Mouse (Mus musculus): Measurements from ENCODE around the gene A130010J15Rik.

Gene A130010J15Rik

DNA sequence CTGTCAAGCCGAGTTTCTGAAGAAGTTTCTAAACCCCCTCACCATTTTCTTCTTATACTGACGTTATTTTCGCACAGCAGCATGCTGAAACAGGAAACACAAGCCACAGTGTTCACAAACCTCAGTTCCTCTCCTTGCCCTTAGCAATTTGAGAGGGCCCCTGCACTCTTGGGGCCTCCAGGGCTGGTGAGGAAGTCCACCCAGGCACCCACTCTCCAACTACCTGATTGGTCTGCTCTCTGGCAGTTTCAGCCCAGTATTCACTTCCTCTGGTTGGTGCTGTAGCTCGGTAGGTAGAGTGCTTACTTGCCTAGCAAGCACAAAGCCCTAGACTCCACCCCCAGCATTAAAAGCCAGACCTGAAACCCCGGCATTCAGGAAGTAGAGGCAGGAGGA, 33.5 kb downstream of the A130010J15Rik start, which contains the start of gene Traf3ip3:
Traf3ip3 (minus strand) TSS at position 321 of the 396 bp plus-strand sequence.
- no peak for DNase-seq

DNA sequence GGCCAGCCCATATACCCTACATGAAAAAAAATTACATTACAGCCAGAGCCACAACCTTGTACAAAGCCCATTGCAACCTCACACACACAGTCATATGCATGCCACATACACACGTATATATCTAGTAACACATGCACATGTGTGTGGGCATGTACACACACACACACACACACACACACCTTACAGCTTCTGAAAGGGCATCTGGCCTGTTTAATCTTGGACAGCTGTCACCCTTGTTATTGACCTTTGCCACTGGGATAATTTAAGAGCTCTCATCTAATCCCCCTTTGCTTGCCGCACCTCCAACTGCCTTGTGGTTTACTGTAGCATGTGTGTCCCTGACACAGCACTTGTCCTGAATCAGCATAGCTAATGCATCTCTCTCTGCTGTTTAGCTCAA, 36.0 kb downstream of the A130010J15Rik start:
- no peak for DNase-seq

DNA sequence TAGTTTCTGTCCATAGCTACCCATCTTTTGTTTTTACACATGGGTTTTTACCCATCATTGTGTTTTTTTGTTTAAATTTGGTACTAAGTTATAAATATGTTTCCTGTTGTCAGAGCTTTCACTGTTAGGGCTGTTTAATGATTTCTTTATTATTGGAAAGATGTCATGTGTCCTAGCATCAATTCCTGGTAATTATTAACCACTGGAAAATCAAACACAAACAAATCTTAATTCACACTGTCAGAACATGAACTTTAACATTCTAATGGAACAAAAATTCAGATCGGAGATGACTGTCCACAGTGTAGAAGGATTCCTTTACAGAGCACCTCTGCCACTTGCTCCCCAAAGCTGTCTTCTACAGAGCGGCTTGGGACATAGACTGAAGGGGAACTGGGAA, 37.6 kb downstream of the A130010J15Rik start:
- DNase-seq, result no peak

DNA sequence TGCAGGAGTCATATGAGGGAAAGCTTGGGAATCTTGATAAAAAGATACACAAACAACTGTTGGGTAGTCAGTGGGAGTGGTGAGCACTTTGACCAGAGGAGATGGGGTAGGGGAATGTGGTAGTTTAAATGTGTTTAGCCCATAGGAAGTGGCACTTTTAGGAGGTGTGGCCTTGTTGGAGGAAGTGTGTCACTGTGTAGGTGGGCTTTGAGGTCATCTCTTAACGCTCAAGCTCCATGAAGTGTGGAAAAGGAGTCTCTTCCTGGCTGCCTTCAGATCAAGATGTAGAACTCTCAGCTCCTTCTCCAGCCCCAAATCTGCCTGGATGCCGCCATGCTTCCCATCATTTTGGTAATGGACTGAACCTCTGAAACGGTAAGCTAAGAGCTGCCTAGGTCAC, 39.7 kb downstream of the A130010J15Rik start, which contains the start of gene Lamb3:
Lamb3 (plus strand) TSS at position 197 of the 400 bp plus-strand sequence.
- DNase-seq, result no peak

DNA sequence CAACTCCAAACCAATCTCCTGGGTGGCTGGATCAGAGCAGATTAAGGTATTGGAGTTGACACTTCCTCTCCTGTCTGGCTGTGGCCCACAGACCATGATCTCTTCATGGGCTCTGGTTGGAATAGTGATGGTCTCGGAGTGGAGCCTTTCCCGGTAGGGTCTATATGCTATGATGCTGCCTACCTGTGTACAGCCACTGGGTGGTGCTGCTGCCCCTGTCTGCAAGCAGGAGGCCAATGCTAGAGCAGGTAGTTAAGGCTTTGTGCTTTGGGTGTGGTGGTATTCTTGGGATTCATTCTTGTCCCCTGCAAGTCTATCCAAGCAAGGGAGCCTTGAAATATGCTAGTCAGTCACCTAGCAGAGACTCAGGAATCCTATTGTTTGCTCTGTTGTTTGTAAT, 40.3 kb downstream of the A130010J15Rik start:
- peak; percentile 43 for DNase-seq

DNA sequence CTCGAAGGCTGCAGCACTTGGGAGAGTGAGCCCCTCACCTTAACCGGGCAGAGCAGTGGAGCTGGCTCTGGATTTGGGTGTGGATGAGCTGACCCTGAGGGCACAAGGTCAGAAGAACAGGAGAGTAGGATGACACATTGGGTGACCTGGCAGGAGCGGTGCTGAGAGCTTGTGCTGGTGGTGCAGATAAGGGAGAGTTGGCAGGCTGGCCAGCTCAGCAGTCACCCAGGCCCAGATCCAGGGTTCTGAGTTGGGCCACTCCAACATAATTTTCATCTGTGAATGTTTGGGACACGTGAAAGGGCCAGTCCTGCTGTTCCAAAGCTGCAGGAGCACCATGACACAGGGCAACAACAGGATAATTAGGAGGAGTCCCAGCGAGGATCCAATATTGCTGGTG, 43.5 kb downstream of the A130010J15Rik start:
- DNase-seq, result no peak

DNA sequence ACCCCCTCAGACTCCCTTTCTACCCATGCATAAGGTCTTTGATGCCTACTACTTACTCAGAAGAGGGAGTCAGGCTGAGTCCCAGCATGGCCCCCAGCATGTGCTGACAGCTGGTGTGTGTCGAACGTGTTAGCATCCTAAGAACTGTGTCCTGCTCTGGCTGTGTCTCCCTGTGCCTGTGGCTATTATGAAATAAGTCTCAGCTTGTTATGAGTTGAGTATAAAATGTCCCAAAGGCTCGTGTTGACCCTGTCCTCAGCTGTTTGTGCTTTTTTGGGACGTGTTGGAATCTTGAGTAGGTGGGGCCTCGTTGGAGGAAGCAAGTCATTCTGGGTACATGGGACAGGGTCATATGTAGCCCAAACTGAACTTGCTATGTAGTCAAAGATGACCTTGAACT, 46.2 kb downstream of the A130010J15Rik start:
- DNase-seq, result no peak

DNA sequence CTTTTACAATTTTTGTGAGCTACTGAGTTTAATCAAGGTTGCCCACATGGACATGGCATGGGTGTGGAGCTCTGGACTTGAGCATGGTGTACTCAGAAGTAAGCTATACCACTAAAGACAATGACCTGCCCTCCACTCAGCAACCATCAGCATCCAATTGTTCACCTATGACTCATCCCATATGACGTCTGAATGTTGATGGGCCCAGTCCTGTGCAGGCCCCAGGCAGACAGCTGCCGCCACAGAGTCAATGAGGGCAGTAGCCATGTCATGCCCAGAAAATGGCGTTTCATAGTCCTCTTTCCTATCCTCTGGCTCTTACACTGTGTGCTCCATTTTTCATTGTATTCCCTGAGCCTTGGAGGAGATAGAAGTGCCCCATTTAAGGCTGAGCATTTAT, 48.2 kb downstream of the A130010J15Rik start:
- DNase-seq, result no peak

DNA sequence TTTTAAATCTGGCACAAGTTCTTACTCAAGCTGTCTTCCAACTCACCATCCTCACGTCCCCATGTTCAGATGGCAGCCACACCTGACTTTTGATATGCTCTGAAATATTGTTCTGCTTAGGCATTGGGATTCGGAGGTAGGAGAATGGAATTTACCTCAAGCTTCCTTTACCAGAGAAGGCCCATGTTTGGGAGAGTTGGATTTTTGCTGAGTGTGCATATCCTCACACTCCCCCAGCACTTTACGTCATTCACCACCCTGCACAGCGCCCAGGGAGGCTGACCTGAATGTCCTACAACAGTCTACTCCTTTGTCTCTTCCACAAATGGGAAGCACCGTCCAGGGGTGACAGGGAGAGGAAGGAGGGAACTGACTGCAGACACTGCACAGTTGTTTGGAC, 52.6 kb downstream of the A130010J15Rik start:
- DNase-seq, result no peak

DNA sequence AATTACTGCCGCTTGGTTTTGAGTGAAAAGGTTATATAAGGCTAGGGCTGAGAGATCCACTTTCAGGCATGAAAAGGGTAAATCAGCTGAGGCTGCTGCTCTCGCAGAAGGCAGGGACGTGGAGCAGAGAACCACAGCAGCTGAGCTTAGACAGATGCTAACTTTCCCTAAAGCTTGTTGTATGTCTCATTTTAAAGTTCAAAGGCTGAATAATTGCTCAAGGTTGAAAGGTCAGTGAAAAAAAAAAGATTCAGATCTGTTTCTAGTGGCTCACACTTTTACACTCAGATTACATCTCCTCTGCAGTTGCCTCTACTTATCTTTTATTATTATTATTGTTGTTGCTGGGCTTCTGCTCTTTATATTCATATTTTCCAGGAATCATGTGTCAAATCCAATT, 57.7 kb downstream of the A130010J15Rik start:
- DNase-seq, result no peak

DNA sequence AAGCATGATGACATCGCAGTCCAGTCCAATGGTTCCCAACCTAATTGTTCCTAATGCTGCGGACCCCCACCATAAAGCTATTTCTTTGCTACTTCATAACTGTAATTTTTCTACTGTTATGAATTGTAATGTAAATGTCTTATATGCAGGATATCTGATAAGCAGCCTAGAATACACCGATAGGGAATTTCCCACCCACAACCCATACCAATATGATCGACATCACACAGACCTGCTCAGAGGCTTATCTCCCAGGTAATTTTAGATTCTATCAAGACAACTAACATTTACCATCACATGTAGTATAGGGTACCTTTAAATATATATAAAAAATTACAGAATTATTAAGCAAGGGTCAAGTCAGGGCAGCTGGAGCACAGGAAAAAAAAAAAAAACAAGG, 58.3 kb downstream of the A130010J15Rik start:
- no peak for DNase-seq

DNA sequence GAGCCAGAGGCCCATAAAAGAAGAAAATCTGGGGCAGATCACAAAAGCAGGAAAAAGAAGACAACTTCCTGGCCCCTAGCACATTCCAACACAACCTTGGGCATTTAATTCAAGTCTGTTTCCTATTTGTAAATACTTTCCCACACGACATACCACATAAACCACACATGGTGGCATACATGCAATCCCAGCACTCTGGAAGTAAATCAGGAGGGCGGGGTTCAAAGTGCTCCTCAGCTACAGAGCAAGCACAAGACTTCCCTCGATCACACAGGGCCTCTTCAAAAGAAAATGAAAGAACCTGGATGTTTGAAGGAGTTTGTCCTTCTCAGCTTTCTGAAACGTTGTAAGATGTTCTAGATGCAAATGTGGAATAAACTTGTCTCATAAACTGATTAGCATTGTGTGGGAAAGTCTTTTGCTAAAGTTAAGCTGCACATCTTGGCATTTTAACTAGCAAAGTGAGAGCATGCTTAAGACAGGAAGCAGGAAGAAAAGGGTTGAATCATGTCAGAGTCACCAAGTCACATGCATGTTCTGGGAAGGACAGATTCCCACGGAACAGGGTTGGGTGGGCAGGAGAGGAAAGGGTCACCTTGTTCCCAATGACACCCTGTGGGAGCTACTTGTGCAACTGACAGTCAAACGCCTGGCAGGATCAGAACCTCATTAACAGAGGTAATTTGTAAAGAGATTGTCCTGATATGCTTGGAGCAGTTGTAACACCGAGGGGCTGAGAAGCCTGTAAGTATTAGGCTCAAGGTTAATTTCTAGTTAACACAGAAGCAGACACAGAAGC, 59.1 kb downstream of the A130010J15Rik start:
- no peak for DNase-seq
